Mouse (Mus musculus) brain, embryonic 14.5 days (tissue): ENCODE results near the gene Inafm1. TPM values are rescaled to one million over a fixed set of nuclear protein-coding genes. Genes with fewer than 3 reads are reported as not detected.
"Not testable (repeated sequence)": the region's sequence is repeated elsewhere in the genome, so short reads cannot be mapped to it uniquely, and the experiment has no call there.

ENCODE experiments used
- DNase-seq: peaks from one replicate; pipeline ENCODE4 v3.0.0-alpha.2; 2011; ENCODE audit warnings: low read depth
- CTCF ChIP-seq: fragments of 200-500 bp; IDR thresholded peaks from 2 replicates; pipeline ENCODE4 v1.5.1; 2012; ENCODE audit warnings: inconsistent platforms, mild to moderate bottlenecking, moderate library complexity, borderline replicate concordance; ENCODE audit not compliant: insufficient read depth, insufficient read length; ENCODE audit errors: extremely low read depth
- POLR2A ChIP-seq: fragments of 200-500 bp; IDR thresholded peaks from 2 replicates; pipeline ENCODE4 v1.6.1; 2012; ENCODE audit warnings: mild to moderate bottlenecking, inconsistent platforms, borderline replicate concordance; ENCODE audit not compliant: poor library complexity, insufficient read depth, insufficient read length, severe bottlenecking; ENCODE audit errors: extremely low read depth
- polyA plus RNA-seq: library from polyadenylated mRNA; depleted of rRNA; stranded (reverse); fragments of >200 nt; gene quantifications from 2 replicates; pipeline ENCODE4 v1.2.3, GENCODE M21; 2012

Gene Inafm1
- polyA plus RNA-seq, 1 experiment = 50.1 TPM

DNA sequence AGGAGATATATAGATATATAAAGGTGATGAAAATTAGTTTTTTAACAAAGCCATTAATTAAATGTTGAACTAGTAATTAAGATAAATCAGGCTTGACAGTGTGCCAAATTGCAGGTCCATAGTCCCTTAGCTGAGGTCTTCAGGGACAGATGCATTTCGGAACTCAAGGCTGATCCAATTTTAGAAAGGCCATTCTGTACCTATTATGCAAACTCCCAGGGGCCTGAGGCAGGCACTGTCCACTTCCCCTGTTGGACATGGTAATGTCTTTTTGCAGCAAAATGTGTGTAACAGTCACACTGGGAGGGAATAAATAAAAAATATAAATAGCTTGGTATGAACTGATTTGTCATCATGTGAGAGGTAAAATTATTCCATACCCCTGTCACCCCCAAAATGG lies 2.3 kb downstream of the Inafm1 start:
- DNase-seq = no peak
- TF ChIP-seq POLR2A (no peak), CTCF (no peak)

DNA sequence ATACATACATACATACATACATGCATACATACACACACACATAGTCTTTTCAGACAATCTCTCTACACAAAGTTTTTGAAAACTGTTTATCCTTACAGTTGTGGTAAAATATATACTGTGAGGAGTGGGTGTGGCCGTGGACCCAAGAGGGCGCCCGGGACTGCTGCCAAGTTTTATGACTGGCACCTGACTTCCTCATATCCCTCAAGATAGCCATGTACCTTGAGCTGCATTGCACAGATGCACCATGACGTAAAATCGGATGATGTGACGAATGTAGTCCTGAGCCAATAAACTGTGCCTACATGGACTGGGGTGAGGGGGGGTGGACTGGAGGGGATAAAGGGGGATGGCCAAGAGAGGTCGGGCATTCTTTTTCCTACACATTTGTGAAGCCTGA lies 6.8 kb downstream of the Inafm1 start:
- DNase-seq = not testable (repeated sequence)

DNA sequence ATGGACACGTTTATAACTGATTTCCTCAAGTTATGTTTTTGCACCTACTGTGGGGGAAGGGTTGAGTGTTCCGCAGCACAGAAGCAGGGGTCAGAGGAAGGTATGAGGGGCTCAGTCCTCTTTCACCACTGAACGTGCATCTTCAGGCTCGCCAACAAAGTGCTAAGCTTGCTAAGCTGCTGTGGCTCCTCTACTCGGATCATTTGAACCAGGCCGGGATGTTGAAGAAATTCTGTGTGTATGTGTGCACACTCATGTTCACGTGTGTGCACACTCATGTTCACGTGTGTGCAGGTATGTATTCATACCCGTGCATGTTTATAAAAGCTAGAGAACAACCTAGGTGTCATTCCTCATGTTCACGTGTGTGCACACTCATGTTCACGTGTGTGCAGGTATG lies 7.6 kb downstream of the Inafm1 start:
- no peak for TF ChIP-seq POLR2A
- TF ChIP-seq CTCF = no peak

DNA sequence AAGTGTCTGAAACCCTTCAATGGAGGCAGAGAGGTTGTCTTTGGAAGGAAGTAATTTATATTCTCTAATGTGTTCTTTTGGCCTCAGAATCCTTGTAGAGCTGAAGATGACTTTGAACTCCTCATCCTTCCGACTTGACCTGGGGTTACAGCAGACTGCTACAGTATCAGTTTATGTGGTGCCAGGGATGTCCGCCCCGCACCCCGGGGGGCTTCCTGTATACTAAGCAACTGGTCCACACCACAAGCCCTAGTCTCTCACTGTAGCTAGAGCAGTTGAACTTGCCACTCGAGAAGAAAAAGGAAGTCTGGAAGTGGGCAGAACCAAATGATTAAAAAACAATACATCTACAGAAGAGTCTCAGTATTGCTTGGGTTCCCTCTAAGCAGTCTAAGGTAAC lies 9.6 kb downstream of the Inafm1 start:
- TF ChIP-seq CTCF = no peak
- TF ChIP-seq POLR2A = no peak
- DNase-seq = no peak

More for the DNA sequence above, 7.6 kb downstream of the Inafm1 start:
- no peak for DNase-seq

GRCm38 (mm10) chr7:16263015-16263787 lies 10.2 kb downstream of the Inafm1 start:
- DNase-seq = peak; percentile 82
- TF ChIP-seq POLR2A (no peak), CTCF (peak; percentile 76; the same call in 1 of the 2 replicates)

GRCm38 (mm10) chr7:16261097-16261496 lies 12.3 kb downstream of the Inafm1 start:
- no peak for TF ChIP-seq POLR2A
- TF ChIP-seq CTCF = no peak
- no peak for DNase-seq

DNA sequence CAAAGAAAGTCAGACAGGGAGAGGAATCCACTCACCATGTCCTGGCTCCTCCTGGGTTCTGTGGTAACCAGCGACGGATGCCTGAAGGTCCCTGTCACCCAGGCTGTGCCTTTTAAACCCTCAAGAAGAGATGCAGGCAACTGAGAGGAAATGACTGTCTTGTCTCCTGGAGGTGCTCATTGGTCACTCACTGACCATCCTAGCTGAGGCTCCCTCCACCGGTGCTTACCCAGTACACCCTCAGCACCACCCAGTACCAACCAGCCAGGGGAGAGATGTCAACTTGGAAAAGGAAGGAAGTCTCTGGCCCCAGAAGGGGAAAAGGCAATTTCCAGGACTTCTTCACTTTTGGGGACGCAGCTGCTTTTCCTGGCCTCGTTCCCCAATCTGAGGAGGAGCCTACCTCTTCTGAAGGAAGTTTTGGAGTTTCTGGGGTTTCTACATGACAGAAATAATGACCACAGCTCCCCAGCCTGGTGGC lies 14.3 kb downstream of the Inafm1 start, which contains the start of gene C5ar1:
C5ar1 (minus strand) TSS at position 431 of the 481 bp plus-strand sequence.
- TF ChIP-seq CTCF (no peak), POLR2A (no peak)
- DNase-seq = no peak

- no peak for TF ChIP-seq CTCF
- no peak for TF ChIP-seq POLR2A
These were observed 15.6 kb downstream of the Inafm1 start for GRCm38 (mm10) chr7:16257830-16258229.

GRCm38 (mm10) chr7:16255963-16256362 lies 17.5 kb downstream of the Inafm1 start:
- not testable (repeated sequence) for DNase-seq

More at GRCm38 (mm10) chr7:16257830-16258229, 15.6 kb downstream of the Inafm1 start:
- DNase-seq = no peak

- no peak for DNase-seq
- no peak for TF ChIP-seq POLR2A
- TF ChIP-seq CTCF = no peak
These were observed 19.2 kb downstream of the Inafm1 start for GRCm38 (mm10) chr7:16254195-16254594.

GRCm38 (mm10) chr7:16250687-16251086 lies 22.7 kb downstream of the Inafm1 start:
- no peak for TF ChIP-seq CTCF
- no peak for TF ChIP-seq POLR2A
- DNase-seq = no peak

DNA sequence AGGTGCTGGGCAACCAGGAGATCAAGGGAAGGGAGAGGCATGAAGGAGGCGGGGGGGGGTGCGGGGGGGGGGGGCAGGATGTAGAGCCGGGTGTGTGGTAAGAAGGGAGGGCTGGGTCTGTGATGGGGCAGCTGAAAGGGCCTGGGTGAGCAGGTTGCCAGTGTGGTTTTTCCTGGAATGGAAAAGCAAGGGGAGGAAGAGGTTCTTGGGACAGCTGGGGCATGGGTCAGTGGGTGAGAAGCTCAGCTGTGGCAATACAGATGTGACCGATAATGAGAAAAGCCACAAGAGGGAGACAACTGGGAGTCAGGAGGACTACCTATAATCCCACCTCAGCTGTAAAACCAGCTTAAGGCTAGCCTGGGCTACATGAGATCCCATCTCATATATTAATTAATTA lies 27.5 kb downstream of the Inafm1 start:
- no peak for TF ChIP-seq POLR2A
- TF ChIP-seq CTCF = no peak
- DNase-seq = no peak

DNA sequence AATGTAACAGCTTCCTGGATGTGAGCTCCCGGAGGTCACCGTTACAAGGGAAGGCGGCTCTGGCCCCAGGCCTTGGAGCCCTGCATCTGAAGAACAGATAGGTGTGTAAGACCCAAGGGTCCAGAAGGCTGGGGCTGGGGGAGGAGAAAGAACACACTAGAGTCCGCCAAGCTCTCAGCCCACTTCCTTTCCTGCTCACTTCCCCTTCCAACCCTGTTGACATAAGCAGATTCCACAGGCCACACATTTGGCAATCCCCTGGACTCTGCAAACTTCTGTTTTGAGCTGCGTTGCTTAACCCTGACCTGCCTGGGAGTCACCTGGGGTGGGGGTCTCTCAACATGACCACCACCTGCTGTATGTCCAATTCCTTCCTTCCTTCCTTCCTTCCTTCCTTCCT lies 29.4 kb downstream of the Inafm1 start, which contains the start of gene C5ar2:
C5ar2 (minus strand) TSS at position 88 of the 400 bp plus-strand sequence.
- DNase-seq = no peak
- TF ChIP-seq CTCF = no peak
- TF ChIP-seq POLR2A = no peak
